Mouse (Mus musculus) neural tube, embryonic 13.5 days (tissue): Measurements from ENCODE around the gene Elavl1. TPM values are rescaled to one million over a fixed set of nuclear protein-coding genes. Genes with fewer than 3 reads are reported as not detected.
"Not testable (repeated sequence)": the region's sequence is repeated elsewhere in the genome, so short reads cannot be mapped to it uniquely, and the experiment has no call there.

Experiments used
- ATAC-seq: fragments of 200-750 bp; cut with Nextera tagmentation; 2 replicates; pipeline ENCODE4 v1.8.0; 2017; ENCODE audit warnings: low read depth, mild to moderate bottlenecking, moderate TSS enrichment, moderate library complexity
- H3K27ac ChIP-seq: fragments of 300-500 bp; sonication (generic); replicated peaks from 2 replicates; pipeline ENCODE4 v1.5.1; 2015; ENCODE audit warnings: moderate library complexity, mild to moderate bottlenecking, inconsistent platforms
- H3K27me3 ChIP-seq: fragments of 300-500 bp; sonication (generic); 2 replicates; pipeline ENCODE4 v1.6.1; 2015; ENCODE audit warnings: mild to moderate bottlenecking, inconsistent platforms
- H3K36me3 ChIP-seq: fragments of 300-500 bp; sonication (generic); 2 replicates; pipeline ENCODE4 v1.6.1; 2015; ENCODE audit warnings: mild to moderate bottlenecking, inconsistent platforms
- H3K4me1 ChIP-seq: fragments of 300-500 bp; sonication (generic); replicated peaks from 2 replicates; pipeline ENCODE4 v1.6.1; 2015; ENCODE audit warnings: inconsistent platforms
- H3K4me2 ChIP-seq: fragments of 300-500 bp; sonication (generic); 2 replicates; pipeline ENCODE4 v1.6.1; 2015; ENCODE audit warnings: inconsistent platforms, mild to moderate bottlenecking, moderate library complexity
- H3K4me3 ChIP-seq: fragments of 300-500 bp; sonication (generic); 2 replicates; pipeline ENCODE4 v1.5.1; 2015; ENCODE audit warnings: mild to moderate bottlenecking, inconsistent platforms
- H3K9ac ChIP-seq: fragments of 300-500 bp; sonication (generic); 2 replicates; pipeline ENCODE4 v1.6.1; 2015; ENCODE audit warnings: moderate library complexity, mild to moderate bottlenecking, inconsistent platforms
- H3K9me3 ChIP-seq: fragments of 300-500 bp; sonication (generic); 2 replicates; pipeline ENCODE4 v1.6.1; 2016; ENCODE audit warnings: inconsistent platforms
- WGBS: fragments of 180-500 bp; shearing (Covaris S2); methylation state at CpG from one replicate; pipeline ENCODE4 v1.1.7; 2015; 5-methylcytosine and 5-hydroxymethylcytosine counted together
- polyA plus RNA-seq: library from polyadenylated mRNA; unstranded; fragments of >200 nt; fragmentation: Nextera tagmentation; extraction: Ambion mirVana; gene quantifications from 2 replicates; pipeline ENCODE4 v1.2.1, GENCODE M21; 2015

Elavl1 gene
- polyA plus RNA-seq, 1 experiment from 2014 or later, result 119 TPM

- Histone ChIP-seq H3K4me3 (no peak overlapping the region), H3K36me3 (peaks cover 92% of the 10 kb centered on the region), H3K4me2 (no peak overlapping the region), H3K4me1 (peaks cover 3% of the 10 kb centered on the region), H3K27ac (no peak overlapping the region), H3K27me3 (no peaks in the 10 kb centered on the region), H3K9me3 (no peaks in the 10 kb centered on the region), H3K9ac (no peak overlapping the region)
- 90% methylated on average over 6 of the region's 6 CpGs for WGBS
- no peak for ATAC-seq
Measured at GRCm38 (mm10) chr8:4269609-4270008, 55.6 kb downstream of the Elavl1 start.

GRCm38 (mm10) chr8:4267627-4268026, 57.6 kb downstream of the Elavl1 start:
- no peaks in the 10 kb centered on the region for H3K27me3 ChIP-seq
- H3K27ac ChIP-seq, result no peak overlapping the region
- no peak overlapping the region for H3K9ac ChIP-seq
- no peaks in the 10 kb centered on the region for H3K4me1 ChIP-seq
- no peak overlapping the region for H3K4me3 ChIP-seq
- peaks cover 98% of the 10 kb centered on the region for H3K36me3 ChIP-seq
- peak; percentile 40; the same call in 1 of the 2 replicates for ATAC-seq
- no peaks in the 10 kb centered on the region for H3K9me3 ChIP-seq
- WGBS, result 82% methylated on average over 15 of the region's 15 CpGs
- no peak overlapping the region for H3K4me2 ChIP-seq

- Histone ChIP-seq H3K27me3 (no peaks in the 10 kb centered on the region), H3K27ac (no peak overlapping the region), H3K4me2 (no peak overlapping the region), H3K4me1 (no peaks in the 10 kb centered on the region), H3K4me3 (no peak overlapping the region), H3K9me3 (no peaks in the 10 kb centered on the region), H3K36me3 (peaks cover 99% of the 10 kb centered on the region), H3K9ac (no peak overlapping the region)
- ATAC-seq, result no peak
- 95% methylated on average over 15 of the region's 15 CpGs for WGBS
Measured at GRCm38 (mm10) chr8:4265160-4265914, 59.9 kb downstream of the Elavl1 start.

GRCm38 (mm10) chr8:4263105-4263791, 62.0 kb downstream of the Elavl1 start:
- 91% methylated on average over 8 of the region's 8 CpGs for WGBS
- Histone ChIP-seq H3K4me1 (peaks cover 10% of the 10 kb centered on the region), H3K9ac (no peak overlapping the region), H3K4me2 (no peak overlapping the region), H3K9me3 (no peaks in the 10 kb centered on the region), H3K4me3 (no peak overlapping the region), H3K27ac (no peak overlapping the region), H3K36me3 (peaks cover 85% of the 10 kb centered on the region), H3K27me3 (no peaks in the 10 kb centered on the region)
- ATAC-seq, result no peak

GRCm38 (mm10) chr8:4259805-4260170, 65.4 kb downstream of the Elavl1 start:
- Histone ChIP-seq H3K9ac (peak overlapping the region; percentile 89), H3K4me3 (no peak overlapping the region), H3K4me2 (peak overlapping the region; percentile 72; the same call in 1 of the 2 replicates), H3K9me3 (no peaks in the 10 kb centered on the region), H3K27me3 (no peaks in the 10 kb centered on the region), H3K27ac (peak overlapping the region; percentile 97), H3K36me3 (peaks cover 75% of the 10 kb centered on the region), H3K4me1 (peaks cover 37% of the 10 kb centered on the region)
- WGBS, result 85% methylated on average over 4 of the region's 4 CpGs
- no peak for ATAC-seq

GRCm38 (mm10) chr8:4259125-4259804, 65.9 kb downstream of the Elavl1 start, which contains the start of gene Ctxn1:
Gene Ctxn1 (minus strand): TSS chr8:4259274.
- H3K27ac ChIP-seq, result peak within 1 kb of the TSS; percentile 97
- H3K9ac ChIP-seq, result peak within 1 kb of the TSS; percentile 89
- H3K4me1 ChIP-seq, result peaks cover 41% of the 10 kb centered on the region
- H3K9me3 ChIP-seq, result no peaks in the 10 kb centered on the region
- peak; percentile 92 for ATAC-seq
- H3K27me3 ChIP-seq, result no peaks in the 10 kb centered on the region
- peaks cover 75% of the 10 kb centered on the region for H3K36me3 ChIP-seq
- peak within 1 kb of the TSS; percentile 72 for H3K4me2 ChIP-seq
- peak within 1 kb of the TSS; percentile 78 for H3K4me3 ChIP-seq
- WGBS, result 5% methylated on average over 33 of the region's 33 CpGs

- Histone ChIP-seq H3K4me2 (peak overlapping the region; percentile 72), H3K36me3 (peaks cover 70% of the 10 kb centered on the region), H3K27me3 (no peaks in the 10 kb centered on the region), H3K4me1 (peaks cover 47% of the 10 kb centered on the region), H3K27ac (peak overlapping the region; percentile 97), H3K4me3 (peak overlapping the region; percentile 78), H3K9ac (peak overlapping the region; percentile 89), H3K9me3 (no peaks in the 10 kb centered on the region)
- peak; percentile 80 for ATAC-seq
- under 1% methylated on average over 32 of the region's 32 CpGs for WGBS
Measured at GRCm38 (mm10) chr8:4258678-4259077, 66.5 kb downstream of the Elavl1 start.

- H3K27me3 ChIP-seq, result no peaks in the 10 kb centered on the region
- WGBS, result 2% methylated on average over 35 of the region's 35 CpGs
- ATAC-seq, result peak; percentile 70
- H3K27ac ChIP-seq, result peak overlapping the region; percentile 97
- H3K9me3 ChIP-seq, result no peaks in the 10 kb centered on the region
- peak overlapping the region; percentile 78 for H3K4me3 ChIP-seq
- peak overlapping the region; percentile 72 for H3K4me2 ChIP-seq
- H3K36me3 ChIP-seq, result peaks cover 65% of the 10 kb centered on the region
- H3K4me1 ChIP-seq, result peaks cover 49% of the 10 kb centered on the region
- peak overlapping the region; percentile 89 for H3K9ac ChIP-seq
Measured at GRCm38 (mm10) chr8:4258233-4258632, 67.0 kb downstream of the Elavl1 start.

- H3K36me3 ChIP-seq, result peaks cover 56% of the 10 kb centered on the region
- peak overlapping the region; percentile 78 for H3K4me3 ChIP-seq
- H3K4me1 ChIP-seq, result peaks cover 53% of the 10 kb centered on the region
- H3K27ac ChIP-seq, result peak overlapping the region; percentile 97
- no peaks in the 10 kb centered on the region for H3K9me3 ChIP-seq
- H3K27me3 ChIP-seq, result no peaks in the 10 kb centered on the region
- ATAC-seq, result no peak
- WGBS, result 62% methylated on average over 4 of the region's 4 CpGs
- peak overlapping the region; percentile 72 for H3K4me2 ChIP-seq
- H3K9ac ChIP-seq, result peak overlapping the region; percentile 89
Measured at GRCm38 (mm10) chr8:4257350-4257749, 67.9 kb downstream of the Elavl1 start.

- Histone ChIP-seq H3K4me2 (peak overlapping the region; percentile 72), H3K4me3 (peak overlapping the region; percentile 78), H3K4me1 (peaks cover 57% of the 10 kb centered on the region), H3K9me3 (no peaks in the 10 kb centered on the region), H3K36me3 (peaks cover 52% of the 10 kb centered on the region), H3K27me3 (no peaks in the 10 kb centered on the region), H3K9ac (peak overlapping the region; percentile 89), H3K27ac (peak overlapping the region; percentile 97)
- 57% methylated on average over 4 of the region's 4 CpGs for WGBS
- no peak for ATAC-seq
Measured at GRCm38 (mm10) chr8:4256911-4257310, 68.3 kb downstream of the Elavl1 start.

- not testable (repeated sequence) for H3K9ac ChIP-seq, H3K9me3 ChIP-seq, H3K27ac ChIP-seq, H3K4me3 ChIP-seq, H3K4me2 ChIP-seq, H3K27me3 ChIP-seq, ATAC-seq
- H3K36me3 ChIP-seq, result peaks cover 39% of the 10 kb centered on the region
- WGBS, result 87% methylated on average over 7 of the region's 7 CpGs
- peaks cover 64% of the 10 kb centered on the region for H3K4me1 ChIP-seq
Measured at GRCm38 (mm10) chr8:4255471-4255870, 69.7 kb downstream of the Elavl1 start.

- peak overlapping the region; percentile 85 for H3K4me3 ChIP-seq
- peaks cover 60% of the 10 kb centered on the region for H3K4me1 ChIP-seq
Measured at GRCm38 (mm10) chr8:4254001-4254400, 71.2 kb downstream of the Elavl1 start.

More at GRCm38 (mm10) chr8:4254001-4254400, 71.2 kb downstream of the Elavl1 start:
- H3K9ac ChIP-seq, result peak overlapping the region; percentile 90
- no peaks in the 10 kb centered on the region for H3K27me3 ChIP-seq
- H3K36me3 ChIP-seq, result peaks cover 42% of the 10 kb centered on the region
- peak overlapping the region; percentile 63 for H3K4me2 ChIP-seq
- H3K9me3 ChIP-seq, result no peaks in the 10 kb centered on the region
- H3K27ac ChIP-seq, result peak overlapping the region; percentile 95
- ATAC-seq, result no peak
- WGBS, result 69% methylated on average over 6 of the region's 6 CpGs
